Mouse (Mus musculus) heart, adult 2 months (tissue): Measurements from ENCODE around the gene Mrpl34. TPM values are rescaled to one million over a fixed set of nuclear protein-coding genes. Genes with fewer than 3 reads are reported as not detected.

ENCODE experiments used
- DNase-seq, 2 experiments: peaks; one replicate each; pipeline ENCODE4 v3.0.0; 2021
- H3K27ac ChIP-seq: fragments of 200-600 bp; 2 replicates; pipeline ENCODE4 v1.8.1; 2022
- H3K27me3 ChIP-seq: fragments of 200-500 bp; 2 replicates; pipeline ENCODE4 v1.6.1; 2012; ENCODE audit warnings: mild to moderate bottlenecking, low read length, inconsistent platforms, mixed read lengths; ENCODE audit not compliant: control insufficient read depth, insufficient read depth
- H3K36me3 ChIP-seq: fragments of 200-500 bp; 2 replicates; pipeline ENCODE4 v1.6.1; 2012; ENCODE audit warnings: low read length, inconsistent platforms; ENCODE audit not compliant: control insufficient read depth, insufficient read depth
- H3K4me1 ChIP-seq: fragments of 200-500 bp; 2 replicates; pipeline ENCODE4 v1.6.1; 2011; ENCODE audit warnings: low read length; ENCODE audit not compliant: control insufficient read depth, insufficient read depth
- H3K4me3 ChIP-seq: fragments of 200-600 bp; 2 replicates; pipeline ENCODE4 v1.8.1; 2022
- H3K79me2 ChIP-seq: fragments of 200-500 bp; replicated peaks from 2 replicates; pipeline ENCODE4 v1.6.1; 2012; ENCODE audit warnings: mild to moderate bottlenecking, inconsistent platforms, low read length, moderate library complexity, mixed read lengths; ENCODE audit not compliant: control insufficient read depth, insufficient read depth
- H3K9ac ChIP-seq: fragments of 200-500 bp; 2 replicates; pipeline ENCODE4 v1.6.1; 2012; ENCODE audit warnings: low read depth, mild to moderate bottlenecking, control low read depth, inconsistent platforms, low read length, mixed read lengths
- CTCF ChIP-seq: fragments of 200-600 bp; IDR thresholded peaks from 2 replicates; pipeline ENCODE4 v1.8.1; 2022; ENCODE audit warnings: antibody characterized with exemption, mild to moderate bottlenecking, moderate library complexity
- EP300 ChIP-seq: fragments of 200-500 bp; IDR thresholded peaks from 2 replicates; pipeline ENCODE4 v1.6.1; 2011; ENCODE audit warnings: low read depth, low read length, control low read depth; ENCODE audit not compliant: insufficient read depth
- POLR2A ChIP-seq: fragments of 200-500 bp; IDR thresholded peaks from 2 replicates; pipeline ENCODE4 v1.6.1; 2011; ENCODE audit warnings: mild to moderate bottlenecking, low read depth, low read length, control low read depth; ENCODE audit not compliant: insufficient read depth
- WGBS: fragments of 180-500 bp; shearing (Covaris S2); methylation state at CpG from one replicate; pipeline ENCODE4 v1.1.7; 2018; 5-methylcytosine and 5-hydroxymethylcytosine counted together
- intact Hi-C: fragments of 180-260 bp; cut with DNase I; formaldehyde crosslinking; loops from one replicate; pipeline ENCODE4 v1.15.1; 2025
- polyA plus RNA-seq: library from polyadenylated mRNA; depleted of rRNA; stranded (reverse); fragments of >200 nt; gene quantifications from 2 replicates; pipeline ENCODE4 v1.2.3, GENCODE M21; 2012
- total RNA-seq, 2 experiments: library from RNA; stranded (reverse); gene quantifications; 2 replicates each; pipeline ENCODE4 v1.2.3; 2021

The Mrpl34 gene
- total and polyA plus RNA-seq, 3 experiments: 120 to 153 (median 128) TPM

- Histone ChIP-seq H3K27ac (no peak overlapping the region), H3K9ac (no peak overlapping the region), H3K4me3 (no peak overlapping the region), H3K36me3 (no peaks in the 10 kb centered on the region), H3K27me3 (no peaks in the 10 kb centered on the region), H3K79me2 (no peaks in the 10 kb centered on the region), H3K4me1 (no peaks in the 10 kb centered on the region)
- WGBS: 75% methylated on average over 4 of the region's 4 CpGs
- no peak for DNase-seq
- TF ChIP-seq EP300: no peak
- intact Hi-C loops: no loop called here
These were observed 13.4 kb upstream of the Mrpl34 start for GRCm38 (mm10) chr8:71451337-71451736.

- Histone ChIP-seq H3K36me3 (no peaks in the 10 kb centered on the region), H3K27ac (no peak overlapping the region), H3K27me3 (no peaks in the 10 kb centered on the region), H3K4me1 (no peaks in the 10 kb centered on the region), H3K79me2 (no peaks in the 10 kb centered on the region), H3K4me3 (no peak overlapping the region), H3K9ac (no peak overlapping the region)
- intact Hi-C loops: no loop called here
- TF ChIP-seq EP300: no peak
- no peak for TF ChIP-seq POLR2A
- no peak for TF ChIP-seq CTCF
- DNase-seq: no peak
- WGBS: 58% methylated on average over 11 of the region's 11 CpGs
These were observed 13.0 kb upstream of the Mrpl34 start for GRCm38 (mm10) chr8:71451777-71452176.

GRCm38 (mm10) chr8:71452669-71453068, 12.1 kb upstream of the Mrpl34 start:
- DNase-seq: no peak
- 78% methylated on average over 2 of the region's 2 CpGs for WGBS
- intact Hi-C loops: no loop called here
- no peaks in the 10 kb centered on the region for H3K79me2 ChIP-seq
- TF ChIP-seq CTCF (no peak), POLR2A (no peak), EP300 (no peak)
- H3K4me1 ChIP-seq: no peaks in the 10 kb centered on the region
- no peak overlapping the region for H3K4me3 ChIP-seq
- H3K9ac ChIP-seq: no peak overlapping the region
- H3K27me3 ChIP-seq: no peaks in the 10 kb centered on the region
- no peak overlapping the region for H3K27ac ChIP-seq
- no peaks in the 10 kb centered on the region for H3K36me3 ChIP-seq

GRCm38 (mm10) chr8:71454668-71455067, 10.1 kb upstream of the Mrpl34 start:
- TF ChIP-seq POLR2A: no peak
- no peak for TF ChIP-seq EP300
- TF ChIP-seq CTCF: no peak
- intact Hi-C loops: no loop called here
- Histone ChIP-seq H3K9ac (no peak overlapping the region), H3K27ac (no peak overlapping the region), H3K79me2 (no peaks in the 10 kb centered on the region), H3K4me3 (no peak overlapping the region), H3K27me3 (no peaks in the 10 kb centered on the region), H3K4me1 (no peaks in the 10 kb centered on the region), H3K36me3 (no peaks in the 10 kb centered on the region)
- DNase-seq: no peak
- WGBS: 75% methylated on average over 8 of the region's 8 CpGs

- H3K36me3 ChIP-seq: no peaks in the 10 kb centered on the region
These were observed 7.9 kb upstream of the Mrpl34 start for GRCm38 (mm10) chr8:71456906-71457305.

GRCm38 (mm10) chr8:71457659-71458270, 7.0 kb upstream of the Mrpl34 start:
- no peak overlapping the region for H3K27ac ChIP-seq
- TF ChIP-seq POLR2A: no peak
- no peak for TF ChIP-seq EP300
- intact Hi-C loops: no loop called here
- DNase-seq: no peak
- no peaks in the 10 kb centered on the region for H3K27me3 ChIP-seq
- 85% methylated on average over 20 of the region's 20 CpGs for whole genome bisulfite sequencing
- H3K4me3 ChIP-seq: no peak overlapping the region
- no peaks in the 10 kb centered on the region for H3K79me2 ChIP-seq
- H3K36me3 ChIP-seq: no peaks in the 10 kb centered on the region
- H3K9ac ChIP-seq: no peak overlapping the region
- peaks cover 4% of the 10 kb centered on the region; the same call in 1 of the 2 replicates for H3K4me1 ChIP-seq

More at GRCm38 (mm10) chr8:71456906-71457305, 7.9 kb upstream of the Mrpl34 start:
- Histone ChIP-seq H3K79me2 (no peaks in the 10 kb centered on the region), H3K9ac (no peak overlapping the region), H3K4me3 (no peak overlapping the region), H3K27me3 (no peaks in the 10 kb centered on the region), H3K27ac (no peak overlapping the region), H3K4me1 (no peaks in the 10 kb centered on the region)
- no peak for DNase-seq
- no peak for TF ChIP-seq EP300
- TF ChIP-seq POLR2A: no peak
- TF ChIP-seq CTCF: no peak
- 55% methylated on average over 22 of the region's 22 CpGs for WGBS
- intact Hi-C loops: no loop called here
